Mouse (Mus musculus): ENCODE results near the gene Pdzd7. TPM values are rescaled to one million over a fixed set of nuclear protein-coding genes. Genes with fewer than 3 reads are reported as not detected.

Pdzd7 gene
- polyA plus RNA-seq, 1 experiment from 2014 or later = 0.33 TPM

DNA sequence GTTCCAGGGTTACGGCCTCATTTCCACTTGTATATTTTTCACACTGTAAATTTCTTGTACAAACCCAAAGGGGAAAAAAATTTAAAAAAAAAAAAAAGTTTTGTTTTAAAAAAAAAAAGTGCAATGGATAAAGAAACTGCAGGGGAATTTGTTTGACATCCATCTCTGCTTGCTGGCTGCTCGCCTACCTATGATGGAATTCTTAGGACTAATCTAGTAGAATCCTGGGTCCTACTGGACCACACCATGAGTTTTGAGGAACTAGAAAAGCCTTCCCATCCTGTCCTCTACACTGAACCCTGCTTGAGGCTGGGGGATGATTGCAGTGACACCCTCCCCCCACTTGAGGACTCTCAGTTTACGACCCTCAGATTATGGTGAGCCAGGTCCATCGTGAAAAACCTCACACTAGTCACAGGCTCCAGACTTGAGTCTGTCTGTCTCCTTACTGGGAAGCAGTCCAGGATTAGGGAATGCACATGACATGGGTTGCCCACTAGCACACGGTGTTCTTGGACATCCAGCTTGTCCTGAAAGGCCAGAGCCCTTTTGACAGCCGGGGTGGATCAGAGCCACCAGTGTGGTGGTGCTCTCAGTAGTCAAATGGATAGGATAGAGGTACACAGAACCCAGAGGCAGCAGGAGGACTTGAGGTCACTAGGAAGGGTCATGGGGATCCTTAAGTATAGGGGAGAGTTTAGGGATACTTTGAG is 18.4 kb downstream of the Pdzd7 start:
- Histone ChIP-seq H3K4me1 (replicated peaks; ENCODE audit: control insufficient read depth, insufficient read depth, low read length) (peaks cover 22% of the 10 kb centered on the region), H3K4me2 (ENCODE audit: low read depth, low read length) (no peak overlapping the region), H3K36me3 (ENCODE audit: control insufficient read depth, insufficient read depth, low read length) (peaks cover 47% of the 10 kb centered on the region), H3K27ac (ENCODE audit: low read length) (no peak overlapping the region), H3K9me3 (ENCODE audit: control insufficient read depth, low read length) (no peaks in the 10 kb centered on the region), H3K9ac (ENCODE audit: low read length) (no peak overlapping the region), H3K4me3 (ENCODE audit: low read length) (no peak overlapping the region), H3K27me3 (ENCODE audit: control insufficient read depth, insufficient read depth, low read depth, low read length) (no peaks in the 10 kb centered on the region)
- no peak for ATAC-seq (ENCODE audit: low read depth)
- 59% methylated on average over 6 of the region's 6 CpGs for WGBS

GRCm38 (mm10) chr19:45025937-45026568 is 19.5 kb downstream of the Pdzd7 start:
- H3K4me1 ChIP-seq (replicated peaks; ENCODE audit: control insufficient read depth, insufficient read depth, low read length) = peaks cover 23% of the 10 kb centered on the region
- H3K36me3 ChIP-seq (ENCODE audit: control insufficient read depth, insufficient read depth, low read length) = peaks cover 53% of the 10 kb centered on the region
- H3K27me3 ChIP-seq (ENCODE audit: control insufficient read depth, insufficient read depth, low read depth, low read length) = no peaks in the 10 kb centered on the region
- no peak overlapping the region for H3K4me3 ChIP-seq (ENCODE audit: low read length)
- no peak overlapping the region for H3K27ac ChIP-seq (ENCODE audit: low read length)
- no peaks in the 10 kb centered on the region for H3K9me3 ChIP-seq (ENCODE audit: control insufficient read depth, low read length)
- no peak overlapping the region for H3K9ac ChIP-seq (ENCODE audit: low read length)
- H3K4me2 ChIP-seq (ENCODE audit: low read depth, low read length) = no peak overlapping the region
- ATAC-seq (ENCODE audit: low read depth) = no peak
- WGBS = 91% methylated on average over 37 of the region's 37 CpGs

DNA sequence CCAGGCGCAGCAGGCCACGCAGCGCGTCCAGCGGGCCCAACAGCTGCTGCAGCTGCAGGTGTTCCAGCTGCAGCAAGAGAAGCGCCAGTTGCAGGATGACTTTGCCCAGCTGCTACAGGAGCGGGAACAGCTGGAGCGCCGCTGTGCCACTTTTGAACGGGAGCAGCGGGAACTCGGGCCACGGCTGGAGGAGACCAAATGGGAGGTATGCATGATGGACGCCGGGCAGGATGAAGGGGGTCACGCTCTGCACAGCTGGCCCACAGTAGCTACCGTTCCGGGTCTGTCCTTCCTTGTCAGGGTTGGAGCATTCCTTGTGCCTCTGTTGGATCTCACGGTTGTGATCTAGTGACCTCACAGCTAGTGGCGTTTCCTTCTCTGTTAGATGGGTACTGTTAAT is 20.7 kb downstream of the Pdzd7 start:
- H3K9me3 ChIP-seq (ENCODE audit: control insufficient read depth, low read length) = no peaks in the 10 kb centered on the region
- 76% methylated on average over 20 of the region's 20 CpGs for WGBS
- no peak overlapping the region for H3K4me3 ChIP-seq (ENCODE audit: low read length)

GRCm38 (mm10) chr19:45023993-45024392 is 21.5 kb downstream of the Pdzd7 start:
- Histone ChIP-seq H3K27ac (ENCODE audit: low read length) (no peak overlapping the region), H3K4me1 (replicated peaks; ENCODE audit: control insufficient read depth, insufficient read depth, low read length) (peaks cover 35% of the 10 kb centered on the region), H3K4me2 (ENCODE audit: low read depth, low read length) (no peak overlapping the region), H3K9ac (ENCODE audit: low read length) (no peak overlapping the region), H3K36me3 (ENCODE audit: control insufficient read depth, insufficient read depth, low read length) (peaks cover 53% of the 10 kb centered on the region), H3K4me3 (ENCODE audit: low read length) (no peak overlapping the region), H3K27me3 (ENCODE audit: control insufficient read depth, insufficient read depth, low read depth, low read length) (no peaks in the 10 kb centered on the region), H3K9me3 (ENCODE audit: control insufficient read depth, low read length) (no peaks in the 10 kb centered on the region)
- 76% methylated on average over 11 of the region's 11 CpGs for WGBS
- no peak for ATAC-seq (ENCODE audit: low read depth)

More for the DNA sequence above, 20.7 kb downstream of the Pdzd7 start:
- peaks cover 27% of the 10 kb centered on the region for H3K4me1 ChIP-seq (replicated peaks; ENCODE audit: control insufficient read depth, insufficient read depth, low read length)
- H3K27ac ChIP-seq (ENCODE audit: low read length) = no peak overlapping the region
- no peak for ATAC-seq (ENCODE audit: low read depth)
- no peak overlapping the region for H3K9ac ChIP-seq (ENCODE audit: low read length)
- H3K27me3 ChIP-seq (ENCODE audit: control insufficient read depth, insufficient read depth, low read depth, low read length) = no peaks in the 10 kb centered on the region
- H3K36me3 ChIP-seq (ENCODE audit: control insufficient read depth, insufficient read depth, low read length) = peaks cover 53% of the 10 kb centered on the region
- no peak overlapping the region for H3K4me2 ChIP-seq (ENCODE audit: low read depth, low read length)

- H3K4me1 ChIP-seq (replicated peaks; ENCODE audit: control insufficient read depth, insufficient read depth, low read length) = peaks cover 41% of the 10 kb centered on the region
- peaks cover 37% of the 10 kb centered on the region for H3K36me3 ChIP-seq (ENCODE audit: control insufficient read depth, insufficient read depth, low read length)
- no peak for ATAC-seq (ENCODE audit: low read depth)
- H3K4me3 ChIP-seq (ENCODE audit: low read length) = no peak overlapping the region
- peak overlapping the region; percentile 34; the same call in 1 of the 2 replicates for H3K9ac ChIP-seq (ENCODE audit: low read length)
- H3K27ac ChIP-seq (ENCODE audit: low read length) = no peak overlapping the region
- H3K4me2 ChIP-seq (ENCODE audit: low read depth, low read length) = 0 out of 2 replicates have a peak overlapping the region, but pooled peaks have one; percentile 50
- WGBS = 85% methylated on average over 15 of the region's 15 CpGs
- no peaks in the 10 kb centered on the region for H3K9me3 ChIP-seq (ENCODE audit: control insufficient read depth, low read length)
- H3K27me3 ChIP-seq (ENCODE audit: control insufficient read depth, insufficient read depth, low read depth, low read length) = no peaks in the 10 kb centered on the region
Observed at GRCm38 (mm10) chr19:45021362-45021761, 24.2 kb downstream of the Pdzd7 start.

GRCm38 (mm10) chr19:45020348-45020747 is 25.2 kb downstream of the Pdzd7 start:
- no peak overlapping the region; the same call in 1 of the 2 replicates for H3K27ac ChIP-seq (ENCODE audit: low read length)
- 40% methylated on average over 6 of the region's 6 CpGs for WGBS
- H3K4me2 ChIP-seq (ENCODE audit: low read depth, low read length) = peak overlapping the region; percentile 50
- peaks cover 27% of the 10 kb centered on the region for H3K36me3 ChIP-seq (ENCODE audit: control insufficient read depth, insufficient read depth, low read length)
- H3K27me3 ChIP-seq (ENCODE audit: control insufficient read depth, insufficient read depth, low read depth, low read length) = no peaks in the 10 kb centered on the region
- H3K9me3 ChIP-seq (ENCODE audit: control insufficient read depth, low read length) = no peaks in the 10 kb centered on the region
- peak overlapping the region; percentile 49 for H3K9ac ChIP-seq (ENCODE audit: low read length)
- peaks cover 41% of the 10 kb centered on the region for H3K4me1 ChIP-seq (replicated peaks; ENCODE audit: control insufficient read depth, insufficient read depth, low read length)
- no peak for ATAC-seq (ENCODE audit: low read depth)
- H3K4me3 ChIP-seq (ENCODE audit: low read length) = peak overlapping the region; percentile 28

DNA sequence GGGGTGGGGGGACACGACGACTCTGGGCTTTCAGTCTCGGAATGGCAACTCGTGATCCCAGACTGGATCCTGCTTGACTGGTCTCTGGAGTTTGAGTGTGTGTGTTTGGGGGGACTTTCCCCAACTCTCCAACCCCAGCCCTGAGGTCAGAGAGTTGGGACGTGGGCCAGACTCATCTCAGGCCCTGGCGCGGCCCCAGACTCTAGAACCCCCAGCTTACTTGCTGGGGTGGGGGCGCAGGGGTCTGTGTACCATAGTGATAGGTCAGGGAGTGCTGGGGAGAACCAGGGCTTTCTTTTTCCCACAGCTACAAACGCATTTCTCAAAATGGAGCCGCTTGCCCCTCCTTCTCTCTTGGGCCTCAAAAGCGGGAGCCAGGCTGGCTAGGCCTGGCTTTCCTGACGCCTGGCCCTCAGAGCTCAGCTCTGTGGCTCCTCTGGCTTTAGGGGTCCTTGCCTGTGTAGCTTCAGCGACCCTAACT is 27.1 kb downstream of the Pdzd7 start:
- Histone ChIP-seq H3K4me1 (replicated peaks; ENCODE audit: control insufficient read depth, insufficient read depth, low read length) (peaks cover 56% of the 10 kb centered on the region), H3K36me3 (ENCODE audit: control insufficient read depth, insufficient read depth, low read length) (peaks cover 11% of the 10 kb centered on the region), H3K4me3 (ENCODE audit: low read length) (peak overlapping the region; percentile 69), H3K9ac (ENCODE audit: low read length) (peak overlapping the region; percentile 90), H3K9me3 (ENCODE audit: control insufficient read depth, low read length) (no peaks in the 10 kb centered on the region), H3K27ac (ENCODE audit: low read length) (peak overlapping the region; percentile 100), H3K27me3 (ENCODE audit: control insufficient read depth, insufficient read depth, low read depth, low read length) (no peaks in the 10 kb centered on the region), H3K4me2 (ENCODE audit: low read depth, low read length) (peak overlapping the region; percentile 97)
- WGBS = 0% methylated on average over 13 of the region's 13 CpGs
- no peak for ATAC-seq (ENCODE audit: low read depth)

DNA sequence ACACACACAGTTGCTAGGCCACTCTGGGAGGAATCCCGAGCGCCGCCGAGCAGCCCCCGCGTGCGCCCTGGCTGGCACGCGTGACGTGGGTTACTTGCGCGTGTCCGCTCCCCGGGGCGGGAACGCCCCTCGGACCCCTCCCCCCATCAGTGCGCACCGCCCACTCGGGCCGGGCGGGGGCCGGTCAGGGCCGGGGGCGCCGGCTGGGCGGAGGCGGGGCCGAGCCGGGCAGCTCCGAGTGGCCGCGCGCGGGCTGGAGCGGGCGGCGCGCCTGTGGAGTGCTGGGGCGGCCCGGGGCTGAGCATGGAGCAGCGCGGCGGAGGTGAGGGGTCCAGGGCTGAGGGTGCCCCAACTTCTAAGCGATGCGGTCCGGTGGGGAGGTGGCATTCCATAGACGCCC is 27.6 kb downstream of the Pdzd7 start:
- WGBS = under 1% methylated on average over 42 of the region's 48 CpGs
- peak overlapping the region; percentile 100 for H3K27ac ChIP-seq (ENCODE audit: low read length)
- peak overlapping the region; percentile 69 for H3K4me3 ChIP-seq (ENCODE audit: low read length)
- no peaks in the 10 kb centered on the region for H3K27me3 ChIP-seq (ENCODE audit: control insufficient read depth, insufficient read depth, low read depth, low read length)
- no peaks in the 10 kb centered on the region for H3K9me3 ChIP-seq (ENCODE audit: control insufficient read depth, low read length)
- H3K4me1 ChIP-seq (replicated peaks; ENCODE audit: control insufficient read depth, insufficient read depth, low read length) = peaks cover 59% of the 10 kb centered on the region
- peak overlapping the region; percentile 90 for H3K9ac ChIP-seq (ENCODE audit: low read length)
- ATAC-seq (ENCODE audit: low read depth) = peak; percentile 75
- peak overlapping the region; percentile 97 for H3K4me2 ChIP-seq (ENCODE audit: low read depth, low read length)
- peaks cover 9% of the 10 kb centered on the region for H3K36me3 ChIP-seq (ENCODE audit: control insufficient read depth, insufficient read depth, low read length)

DNA sequence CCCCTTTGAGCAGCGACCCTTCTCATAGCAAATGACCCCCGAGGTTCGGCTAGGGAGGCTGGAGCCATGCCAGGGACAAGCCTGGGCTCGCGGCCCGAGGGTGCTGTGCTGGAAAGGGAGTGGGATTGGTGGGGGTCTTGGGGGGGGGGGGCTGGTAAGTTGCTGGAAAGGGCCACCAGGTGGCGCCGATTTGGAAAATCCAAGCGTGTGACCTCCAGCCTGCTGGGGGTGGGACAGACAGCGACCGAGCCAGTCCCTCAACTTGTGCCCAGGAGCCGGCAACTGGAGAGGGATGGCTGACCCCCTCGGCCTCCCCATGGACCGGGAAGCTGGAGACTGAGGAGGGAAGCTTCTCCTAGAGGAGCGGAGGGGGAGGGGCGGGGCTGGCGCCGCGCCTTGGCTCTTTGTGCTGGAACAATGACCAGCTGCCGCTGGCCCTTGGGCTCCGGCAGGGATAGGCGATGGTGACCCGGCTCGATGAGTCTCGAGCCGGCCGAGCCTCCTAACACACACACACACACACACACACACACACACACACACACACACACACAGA is 28.2 kb downstream of the Pdzd7 start:
- Histone ChIP-seq H3K27ac (ENCODE audit: low read length) (peak overlapping the region; percentile 100), H3K4me3 (ENCODE audit: low read length) (peak overlapping the region; percentile 69), H3K4me1 (replicated peaks; ENCODE audit: control insufficient read depth, insufficient read depth, low read length) (peaks cover 59% of the 10 kb centered on the region), H3K27me3 (ENCODE audit: control insufficient read depth, insufficient read depth, low read depth, low read length) (no peaks in the 10 kb centered on the region), H3K9me3 (ENCODE audit: control insufficient read depth, low read length) (no peaks in the 10 kb centered on the region), H3K9ac (ENCODE audit: low read length) (peak overlapping the region; percentile 90), H3K4me2 (ENCODE audit: low read depth, low read length) (peak overlapping the region; percentile 97), H3K36me3 (ENCODE audit: control insufficient read depth, insufficient read depth, low read length) (peaks cover 7% of the 10 kb centered on the region)
- WGBS = 0% methylated on average over 17 of the region's 27 CpGs
- peak; percentile 73 for ATAC-seq (ENCODE audit: low read depth)

Measured in lung, embryonic 16.5 days (tissue).